Mouse (Mus musculus) bone marrow macrophage, adult 2 months (primary cell): ENCODE data around the gene Cacng8.

Source experiments
- CTCF ChIP-seq: IDR thresholded peaks from 2 replicates; pipeline ENCODE4 v1.5.1; 2012; ENCODE audit warnings: low read depth, mild to moderate bottlenecking, low read length, moderate library complexity
- POLR2A ChIP-seq: IDR thresholded peaks from 2 replicates; pipeline ENCODE4 v1.6.1; 2012; ENCODE audit warnings: mild to moderate bottlenecking, low read depth, low read length, borderline replicate concordance

GRCm38 (mm10) chr7:3447026-3447425 lies 56.5 kb downstream of the Cacng8 start:
- TF ChIP-seq POLR2A (no peak), CTCF (no peak)
